Mouse (Mus musculus): Measurements from ENCODE around the gene Pde6g.

DNA sequence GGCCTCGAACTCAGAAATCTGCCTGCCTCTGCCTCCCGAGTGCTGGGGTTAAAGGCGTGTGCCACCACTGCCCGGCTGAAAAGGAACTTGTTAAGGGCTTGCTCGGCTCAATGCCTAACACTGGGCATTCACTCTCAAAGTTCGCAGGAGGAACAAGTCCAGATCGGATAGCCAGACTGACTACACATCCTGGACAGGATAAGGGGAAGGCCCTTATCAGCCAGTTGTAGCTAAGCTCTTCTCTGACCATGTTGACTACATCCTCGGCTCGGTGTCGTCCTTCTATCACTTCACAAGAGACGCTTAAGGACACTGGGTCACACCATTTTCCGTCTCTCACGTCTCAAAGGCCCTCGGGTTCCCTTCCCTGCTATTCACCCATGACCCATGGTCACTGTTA, 4.1 kb upstream of the Pde6g start:
- TF ChIP-seq EP300 (IDR thresholded peaks at IDR 0.05; ENCODE audit: insufficient read depth, low read depth, low read length): no peak
- TF ChIP-seq POLR2A (IDR thresholded peaks at IDR 0.05; ENCODE audit: insufficient read depth, low read length): no peak

Data from ES-Bruce4 (cell line).